Mouse (Mus musculus) limb, embryonic 13.5 days (tissue): ENCODE results near the gene Hist1h2bb. TPM values are rescaled to one million over a fixed set of nuclear protein-coding genes. Genes with fewer than 3 reads are reported as not detected.
"Not testable (repeated sequence)": the region's sequence is repeated elsewhere in the genome, so short reads cannot be mapped to it uniquely, and the experiment has no call there.

Experiments
- ATAC-seq: fragments of 200-750 bp; cut with Nextera tagmentation; 2 replicates; pipeline ENCODE4 v1.8.0; 2017; ENCODE audit warnings: low read depth, moderate number of reproducible peaks, moderate TSS enrichment; ENCODE audit not compliant: low FRiP score
- H3K27ac ChIP-seq: fragments of 300-500 bp; sonication (generic); 2 replicates; pipeline ENCODE4 v1.5.1; 2015; ENCODE audit warnings: inconsistent platforms, mild to moderate bottlenecking, moderate library complexity
- H3K27me3 ChIP-seq: fragments of 300-500 bp; sonication (generic); 2 replicates; pipeline ENCODE4 v1.6.1; 2015; ENCODE audit warnings: mild to moderate bottlenecking, inconsistent platforms
- H3K36me3 ChIP-seq: fragments of 300-500 bp; sonication (generic); 2 replicates; pipeline ENCODE4 v1.6.1; 2015; ENCODE audit warnings: inconsistent platforms, mild to moderate bottlenecking, moderate library complexity
- H3K4me1 ChIP-seq: fragments of 300-500 bp; sonication (generic); 2 replicates; pipeline ENCODE4 v1.6.1; 2015; ENCODE audit warnings: inconsistent platforms
- H3K4me2 ChIP-seq: fragments of 300-500 bp; sonication (generic); replicated peaks from 2 replicates; pipeline ENCODE4 v1.6.1; 2015; ENCODE audit warnings: inconsistent platforms, mild to moderate bottlenecking, moderate library complexity
- H3K4me3 ChIP-seq: fragments of 300-500 bp; sonication (generic); 2 replicates; pipeline ENCODE4 v1.5.1; 2015; ENCODE audit warnings: moderate library complexity, mild to moderate bottlenecking, inconsistent platforms
- H3K9ac ChIP-seq: fragments of 300-500 bp; sonication (generic); 2 replicates; pipeline ENCODE4 v1.6.1; 2015; ENCODE audit warnings: mild to moderate bottlenecking, inconsistent platforms
- H3K9me3 ChIP-seq: fragments of 300-500 bp; sonication (generic); 2 replicates; pipeline ENCODE4 v1.6.1; 2016; ENCODE audit warnings: inconsistent platforms
- WGBS: fragments of 180-500 bp; shearing (Covaris S2); methylation state at CpG from one replicate; pipeline ENCODE4 v1.1.7; 2015; 5-methylcytosine and 5-hydroxymethylcytosine counted together
- polyA plus RNA-seq: library from polyadenylated mRNA; unstranded; fragments of >200 nt; fragmentation: Nextera tagmentation; extraction: Ambion mirVana; gene quantifications from 2 replicates; pipeline ENCODE4 v1.2.1, GENCODE M21; 2015

The Hist1h2bb gene
- polyA plus RNA-seq, 1 experiment from 2014 or later, result 2.2 TPM

DNA sequence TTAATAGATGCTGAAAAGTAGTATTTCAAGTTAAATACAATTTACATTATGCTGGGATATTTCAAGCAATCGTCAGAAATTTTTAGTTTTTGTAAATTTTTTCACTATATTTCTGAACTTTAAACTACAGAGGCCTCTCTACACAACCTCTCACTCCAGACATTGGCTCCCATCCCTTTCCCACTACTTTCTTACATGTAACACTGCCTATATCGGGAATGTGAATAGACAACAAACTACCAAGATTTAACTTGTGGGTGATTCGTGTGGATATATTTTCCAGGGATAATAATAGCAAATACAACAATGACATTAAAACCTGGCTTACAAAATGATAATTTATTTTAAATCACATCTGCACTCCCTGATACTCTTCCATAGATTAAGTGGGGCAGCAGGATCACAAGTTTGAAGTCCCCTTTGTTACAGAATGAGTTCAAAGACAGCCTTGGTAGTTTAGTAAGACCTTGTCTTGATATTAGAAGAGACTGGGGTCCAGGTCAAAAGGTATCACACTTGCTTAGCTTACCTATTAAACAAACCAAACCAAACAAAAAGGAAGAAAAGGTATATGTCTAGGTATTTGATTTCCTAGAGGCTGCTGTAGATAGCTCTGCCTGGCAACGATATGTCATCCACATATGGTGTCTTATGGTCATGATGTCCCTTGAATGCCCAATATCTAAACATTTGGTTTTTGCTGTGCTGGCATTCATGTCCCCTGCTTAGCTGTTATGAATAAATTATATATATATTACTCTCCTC is 7.0 kb downstream of the Hist1h2bb start:
- 56% methylated on average over 4 of the region's 4 CpGs for WGBS
- H3K4me2 ChIP-seq, result peak overlapping the region; percentile 65
- H3K4me1 ChIP-seq, result peaks cover 23% of the 10 kb centered on the region
- no peaks in the 10 kb centered on the region for H3K36me3 ChIP-seq
- peak overlapping the region; percentile 76; the same call in 1 of the 2 replicates for H3K27ac ChIP-seq
- no peaks in the 10 kb centered on the region for H3K27me3 ChIP-seq
- ATAC-seq, result no peak
- no peaks in the 10 kb centered on the region for H3K9me3 ChIP-seq
- H3K9ac ChIP-seq, result peak overlapping the region; percentile 65; the same call in 1 of the 2 replicates
- H3K4me3 ChIP-seq, result 0 out of 2 replicates have a peak overlapping the region, but pooled peaks have one; percentile 12

- H3K27ac ChIP-seq, result no peak overlapping the region
- no peak overlapping the region for H3K4me2 ChIP-seq
- H3K27me3 ChIP-seq, result no peaks in the 10 kb centered on the region
- no peak overlapping the region for H3K4me3 ChIP-seq
- H3K4me1 ChIP-seq, result peaks cover 23% of the 10 kb centered on the region
- no peaks in the 10 kb centered on the region for H3K9me3 ChIP-seq
- no peak for ATAC-seq
- H3K36me3 ChIP-seq, result no peaks in the 10 kb centered on the region
- no peak overlapping the region for H3K9ac ChIP-seq
These were observed 8.5 kb downstream of the Hist1h2bb start for GRCm38 (mm10) chr13:23755000-23755399.

GRCm38 (mm10) chr13:23756790-23757189 is 10.3 kb downstream of the Hist1h2bb start, which contains the start of gene Hist1h4b:
Gene Hist1h4b, plus strand, starts transcription at chr13:23757013.
- Histone ChIP-seq H3K9ac (peak within 1 kb of the TSS; percentile 69), H3K36me3 (no peaks in the 10 kb centered on the region), H3K4me2 (peak within 1 kb of the TSS; percentile 82), H3K4me3 (peak within 1 kb of the TSS; percentile 46), H3K4me1 (peaks cover 29% of the 10 kb centered on the region), H3K27ac (peak within 1 kb of the TSS; percentile 94), H3K27me3 (no peaks in the 10 kb centered on the region), H3K9me3 (no peaks in the 10 kb centered on the region)
- WGBS, result 0% methylated on average over 17 of the region's 22 CpGs
- ATAC-seq, result peak; percentile 77

GRCm38 (mm10) chr13:23757211-23757773 is 10.8 kb downstream of the Hist1h2bb start:
- peak; percentile 16 for ATAC-seq
- Histone ChIP-seq H3K4me3 (peak overlapping the region; percentile 46), H3K36me3 (no peaks in the 10 kb centered on the region), H3K4me1 (peaks cover 29% of the 10 kb centered on the region), H3K4me2 (peak overlapping the region; percentile 82), H3K9me3 (no peaks in the 10 kb centered on the region), H3K27me3 (no peaks in the 10 kb centered on the region), H3K27ac (peak overlapping the region; percentile 94), H3K9ac (peak overlapping the region; percentile 69)
- under 1% methylated on average over 18 of the region's 23 CpGs for WGBS

DNA sequence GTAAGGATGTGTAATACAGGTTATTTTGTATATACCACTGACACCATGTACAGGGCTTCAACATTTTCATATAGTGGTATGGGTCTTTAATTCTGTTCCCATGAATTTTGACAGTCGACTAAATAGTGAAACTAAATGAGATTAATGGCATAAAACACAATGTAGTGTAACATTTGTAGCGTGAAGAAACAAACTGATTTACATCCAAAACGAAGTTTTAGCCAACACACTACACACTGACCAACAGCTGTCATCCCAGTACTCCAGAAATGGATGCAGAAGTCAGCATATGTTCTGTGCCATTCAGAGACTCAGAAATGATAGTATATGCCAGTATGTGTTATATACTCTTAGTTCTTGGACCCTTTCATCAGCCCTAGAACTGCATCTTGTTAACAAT is 11.4 kb downstream of the Hist1h2bb start:
- H3K27me3 ChIP-seq, result no peaks in the 10 kb centered on the region
- H3K4me2 ChIP-seq, result peak overlapping the region; percentile 41
- peak overlapping the region; percentile 29; the same call in 1 of the 2 replicates for H3K27ac ChIP-seq
- no peaks in the 10 kb centered on the region for H3K9me3 ChIP-seq
- ATAC-seq, result no peak
- H3K9ac ChIP-seq, result no peak overlapping the region
- WGBS, result 46% methylated on average over 3 of the region's 3 CpGs
- no peaks in the 10 kb centered on the region for H3K36me3 ChIP-seq
- H3K4me1 ChIP-seq, result peaks cover 26% of the 10 kb centered on the region
- no peak overlapping the region for H3K4me3 ChIP-seq

DNA sequence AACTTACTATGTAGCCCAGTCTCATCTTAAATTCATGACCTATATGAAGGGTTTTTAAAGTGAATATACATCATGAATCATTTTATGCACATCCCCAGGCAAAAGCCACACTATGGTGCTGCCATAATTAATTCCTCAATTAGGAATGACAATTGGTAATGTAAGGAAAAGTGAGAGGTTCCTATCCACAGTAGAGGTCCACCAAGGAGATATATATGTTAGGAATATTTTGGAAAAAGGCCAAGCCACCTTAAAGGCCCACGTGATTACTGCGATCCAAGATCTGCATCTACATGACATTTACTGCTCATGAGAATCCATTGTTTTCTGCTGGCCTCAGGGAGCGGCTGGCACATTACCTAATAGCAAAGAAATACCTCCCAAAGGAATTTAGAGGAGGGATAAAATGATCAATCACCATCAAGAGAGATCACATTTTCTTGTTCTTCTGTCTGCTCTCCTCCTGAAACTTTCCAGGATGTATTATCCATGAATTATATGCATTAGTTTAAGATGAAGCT is 12.8 kb downstream of the Hist1h2bb start:
- no peaks in the 10 kb centered on the region for H3K27me3 ChIP-seq
- WGBS, result 76% methylated on average over 3 of the region's 3 CpGs
- H3K4me2 ChIP-seq, result no peak overlapping the region; the same call in 1 of the 2 replicates
- H3K4me1 ChIP-seq, result peaks cover 22% of the 10 kb centered on the region
- no peaks in the 10 kb centered on the region for H3K36me3 ChIP-seq
- no peaks in the 10 kb centered on the region for H3K9me3 ChIP-seq
- ATAC-seq, result no peak
- no peak overlapping the region for H3K9ac ChIP-seq
- H3K4me3 ChIP-seq, result no peak overlapping the region
- no peak overlapping the region for H3K27ac ChIP-seq

DNA sequence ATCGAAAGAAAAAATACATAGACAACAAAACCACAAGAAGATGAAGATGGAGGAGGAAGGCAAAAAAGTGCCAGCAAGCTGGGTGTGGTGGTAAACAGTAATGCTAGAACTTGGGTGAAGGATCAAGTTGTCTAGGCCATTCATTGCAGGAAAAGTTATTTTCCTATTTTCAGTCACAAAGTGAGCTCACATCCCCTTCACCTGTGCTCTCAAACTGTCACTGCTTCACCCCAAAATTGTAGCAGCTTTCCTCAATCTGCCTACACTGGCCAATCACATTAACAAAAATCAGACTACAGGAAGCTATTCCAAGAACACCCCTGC is 13.3 kb downstream of the Hist1h2bb start:
- H3K9ac ChIP-seq, result peak overlapping the region; percentile 68; the same call in 1 of the 2 replicates
- no peak for ATAC-seq

GRCm38 (mm10) chr13:23760240-23760971 is 13.9 kb downstream of the Hist1h2bb start:
- WGBS, result under 1% methylated on average over 25 of the region's 27 CpGs
- peak; percentile 2; the same call in 1 of the 2 replicates for ATAC-seq

More for the DNA sequence above, 13.3 kb downstream of the Hist1h2bb start:
- Histone ChIP-seq H3K27me3 (no peaks in the 10 kb centered on the region), H3K27ac (peak overlapping the region; percentile 90; the same call in 1 of the 2 replicates), H3K4me2 (peak overlapping the region; percentile 92), H3K4me1 (peaks cover 26% of the 10 kb centered on the region), H3K9me3 (no peaks in the 10 kb centered on the region), H3K4me3 (peak overlapping the region; percentile 59), H3K36me3 (no peaks in the 10 kb centered on the region)
- WGBS, result 57% methylated on average over 1 of the region's 1 CpGs

GRCm38 (mm10) chr13:23760972-23761864 is 14.7 kb downstream of the Hist1h2bb start, which contains the start of gene Hist1h4a:
Gene Hist1h4a, minus strand, starts transcription at chr13:23761230.
- under 1% methylated on average over 69 of the region's 72 CpGs for WGBS
- Histone ChIP-seq H3K9me3 (no peaks in the 10 kb centered on the region), H3K36me3 (no peaks in the 10 kb centered on the region), H3K27me3 (no peaks in the 10 kb centered on the region), H3K4me1 (peaks cover 26% of the 10 kb centered on the region), H3K4me3 (peak within 1 kb of the TSS; percentile 59), H3K4me2 (peak within 1 kb of the TSS; percentile 92), H3K9ac (peak within 1 kb of the TSS; percentile 74), H3K27ac (peak within 1 kb of the TSS; percentile 97)
- peak; percentile 81 for ATAC-seq

More at GRCm38 (mm10) chr13:23760240-23760971, 13.9 kb downstream of the Hist1h2bb start:
- no peaks in the 10 kb centered on the region for H3K9me3 ChIP-seq
- H3K27me3 ChIP-seq, result no peaks in the 10 kb centered on the region
- H3K4me1 ChIP-seq, result peaks cover 26% of the 10 kb centered on the region
- peak overlapping the region; percentile 68 for H3K9ac ChIP-seq
- peak overlapping the region; percentile 90 for H3K27ac ChIP-seq
- peak overlapping the region; percentile 92 for H3K4me2 ChIP-seq
- H3K4me3 ChIP-seq, result peak overlapping the region; percentile 59
- H3K36me3 ChIP-seq, result no peaks in the 10 kb centered on the region

DNA sequence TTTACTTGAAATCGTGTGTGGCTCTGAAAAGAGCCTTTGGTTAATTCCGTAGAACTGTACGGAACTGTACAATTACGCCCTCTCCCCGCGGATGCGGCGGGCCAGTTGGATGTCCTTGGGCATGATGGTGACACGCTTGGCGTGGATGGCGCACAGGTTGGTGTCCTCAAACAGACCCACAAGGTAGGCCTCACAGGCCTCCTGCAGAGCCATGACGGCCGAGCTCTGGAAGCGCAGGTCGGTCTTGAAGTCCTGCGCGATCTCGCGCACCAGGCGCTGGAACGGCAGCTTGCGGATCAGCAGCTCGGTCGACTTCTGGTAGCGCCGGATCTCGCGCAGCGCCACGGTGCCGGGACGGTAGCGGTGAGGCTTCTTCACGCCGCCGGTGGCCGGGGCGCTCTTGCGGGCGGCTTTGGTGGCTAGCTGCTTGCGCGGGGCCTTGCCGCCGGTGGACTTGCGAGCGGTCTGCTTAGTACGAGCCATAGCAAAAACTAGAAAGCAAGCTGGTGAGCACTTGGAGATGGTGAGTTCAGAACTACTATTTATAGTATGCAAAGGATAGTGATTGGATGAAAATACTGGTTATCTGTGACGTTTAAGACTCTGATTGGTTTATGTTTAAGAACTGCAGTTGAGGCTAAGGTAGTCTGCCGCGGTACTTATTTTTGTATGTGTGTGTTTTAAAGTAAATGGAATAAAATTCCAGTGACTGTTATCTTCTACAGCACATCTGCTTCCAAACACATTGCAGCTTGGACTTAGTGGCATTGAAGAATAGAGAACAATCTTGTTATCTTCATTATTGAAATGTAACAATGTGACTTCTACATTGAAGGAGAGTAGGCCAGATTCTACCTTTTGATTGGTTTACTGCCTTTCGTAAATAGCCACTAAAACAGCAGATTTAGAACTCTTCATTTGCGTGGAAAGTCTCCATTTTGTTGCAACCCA is 15.6 kb downstream of the Hist1h2bb start, which contains the start of gene Hist1h3a:
Hist1h3a (minus strand) TSS at position 516 of the 951 bp plus-strand sequence.
- WGBS, result 1% methylated on average over 29 of the region's 52 CpGs

More for the DNA sequence above, 15.6 kb downstream of the Hist1h2bb start, which contains the start of gene Hist1h3a:
- not testable (repeated sequence) for H3K9me3 ChIP-seq, H3K27me3 ChIP-seq, H3K36me3 ChIP-seq
- peak within 1 kb of the TSS; percentile 92 for H3K4me2 ChIP-seq
- H3K9ac ChIP-seq, result peak within 1 kb of the TSS; percentile 74
- peak; percentile 77 for ATAC-seq
- peak within 1 kb of the TSS; percentile 97 for H3K27ac ChIP-seq
- H3K4me1 ChIP-seq, result peaks cover 26% of the 10 kb centered on the region
- H3K4me3 ChIP-seq, result peak within 1 kb of the TSS; percentile 59
